Mouse (Mus musculus) left cerebral cortex, postnatal 25 days (tissue): ENCODE measurements at regions not wholly inside any gene's neighbourhood (a gene's known extent, or its start where the extent isn't known, plus 50 kb on each side); places are given as distances from the start of the nearest gene placed in this dataset.

Source experiments
- DNase-seq, 2 experiments: peaks; one replicate each; pipeline ENCODE4 v3.0.0; 2022; ENCODE audit warnings: low spot score in 2 of 2, mixed read lengths in 1 of 2
- intact Hi-C: fragments of 180-260 bp; cut with DNase I; formaldehyde crosslinking; loops from one replicate; pipeline ENCODE4 v1.15.1; 2025

DNA sequence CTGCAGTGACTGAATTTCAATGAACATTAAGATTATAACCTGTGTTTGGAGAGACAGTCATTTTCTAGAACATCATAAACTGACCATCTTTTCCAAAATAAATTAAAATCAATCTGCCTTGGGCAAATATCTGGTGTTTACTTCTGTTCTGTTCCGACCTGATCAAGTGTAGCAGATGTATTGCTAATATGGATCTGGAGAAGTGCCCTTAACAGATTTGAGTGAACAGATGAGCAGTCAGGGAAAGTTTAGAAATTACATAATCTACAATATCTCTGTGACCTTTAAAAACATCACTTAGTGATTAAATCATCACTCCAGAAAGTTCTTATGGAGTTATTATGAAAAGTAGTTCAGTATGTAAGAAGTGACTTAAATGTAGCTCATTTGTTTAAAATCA is 1634.1 kb upstream of the B3galt2 start:
- no peak for DNase-seq
- intact Hi-C loops, result no loop called here

DNA sequence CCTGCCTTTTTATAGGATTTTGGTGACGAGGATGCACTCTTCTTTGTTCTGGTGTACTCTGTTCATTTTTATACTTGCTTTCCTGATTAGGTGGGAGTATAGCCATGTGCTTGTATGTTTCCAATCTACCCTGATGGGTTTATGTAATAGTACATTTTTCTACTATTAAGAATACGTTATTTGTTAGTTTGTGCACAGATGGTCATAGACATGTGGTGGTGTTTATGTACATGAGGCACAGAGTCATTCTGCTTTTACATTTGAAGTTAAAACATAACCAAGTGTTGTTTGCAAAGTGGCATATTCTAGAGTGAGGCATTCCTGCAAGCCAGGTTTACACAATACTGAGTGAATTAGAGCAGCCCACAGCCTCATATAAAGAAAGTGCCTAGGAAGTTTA is 1597.7 kb upstream of the B3galt2 start:
- intact Hi-C loops, result no loop called here
- DNase-seq, result no peak

DNA sequence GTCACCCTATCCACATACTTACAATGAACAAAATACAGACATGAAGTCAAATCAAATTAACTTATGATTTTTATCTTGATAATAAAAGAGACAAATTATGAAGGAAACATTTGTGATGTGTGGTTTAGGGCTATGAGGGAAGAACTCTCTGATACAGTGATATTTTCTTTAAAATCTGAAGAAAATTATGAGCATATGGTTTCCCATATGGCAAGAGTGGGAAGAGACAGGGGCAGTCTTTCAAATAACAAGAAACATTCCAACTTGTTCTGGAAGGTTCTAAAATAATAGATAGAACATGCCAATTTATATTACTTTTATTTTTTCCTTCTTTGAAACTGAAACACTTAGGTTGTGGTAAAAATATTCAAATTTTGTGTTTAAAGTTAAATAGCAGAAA is 1585.3 kb upstream of the B3galt2 start:
- intact Hi-C loops, result loop anchor here (10.0 kb wide), 1 partner anchor 240 kb away; no protein-coding TSS in a partner anchor
- DNase-seq, result peak in 1 of 2 experiments; percentile 59
